Mouse (Mus musculus) naive thymus-derived CD4-positive, alpha-beta T cell, adult 2 months (primary cell): ENCODE results near the gene Atf3.
"Not testable (repeated sequence)": the region's sequence is repeated elsewhere in the genome, so short reads cannot be mapped to it uniquely, and the experiment has no call there.

ENCODE experiments used
- DNase-seq: peaks from one replicate; pipeline ENCODE4 v3.0.0-alpha.2; 2011; ENCODE audit warnings: low read depth

Gene Atf3

DNA sequence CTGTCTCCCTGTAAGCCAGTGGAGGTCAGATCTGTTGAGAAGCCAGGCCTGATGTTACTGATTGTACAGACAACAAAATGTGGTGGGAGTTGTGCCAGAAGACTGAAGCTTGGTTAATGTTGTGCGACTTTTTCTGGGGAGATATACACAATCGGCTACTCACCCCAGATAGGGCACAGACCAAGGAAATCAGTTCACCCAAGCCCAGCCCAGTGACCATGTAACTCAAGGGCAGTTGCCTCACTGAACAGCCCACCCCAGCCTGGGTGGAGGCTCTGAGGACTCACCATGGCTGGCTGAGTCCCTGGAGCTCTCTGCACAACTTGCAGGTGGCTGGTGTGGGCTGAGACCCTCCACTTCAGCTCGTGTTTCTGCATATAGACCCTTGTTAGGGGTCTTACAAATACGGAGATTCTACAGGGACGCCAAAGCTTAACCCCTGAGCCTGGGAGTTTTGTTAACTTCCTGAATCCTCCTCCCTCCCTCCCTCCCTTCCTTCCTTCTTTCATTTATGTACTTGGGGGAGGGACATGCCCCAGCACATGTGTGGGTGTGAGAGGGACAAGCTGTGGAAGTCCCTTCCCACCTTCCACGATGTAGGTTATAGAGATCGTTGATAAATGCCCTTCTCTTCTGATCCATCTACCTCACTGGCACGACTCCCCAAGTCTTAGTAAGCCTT lies 66.8 kb downstream of the Atf3 start:
- no peak for DNase-seq

GRCm38 (mm10) chr1:191149489-191149888 lies 68.3 kb downstream of the Atf3 start:
- DNase-seq = not testable (repeated sequence)

GRCm38 (mm10) chr1:191140983-191141382 lies 76.9 kb downstream of the Atf3 start:
- DNase-seq = no peak

DNA sequence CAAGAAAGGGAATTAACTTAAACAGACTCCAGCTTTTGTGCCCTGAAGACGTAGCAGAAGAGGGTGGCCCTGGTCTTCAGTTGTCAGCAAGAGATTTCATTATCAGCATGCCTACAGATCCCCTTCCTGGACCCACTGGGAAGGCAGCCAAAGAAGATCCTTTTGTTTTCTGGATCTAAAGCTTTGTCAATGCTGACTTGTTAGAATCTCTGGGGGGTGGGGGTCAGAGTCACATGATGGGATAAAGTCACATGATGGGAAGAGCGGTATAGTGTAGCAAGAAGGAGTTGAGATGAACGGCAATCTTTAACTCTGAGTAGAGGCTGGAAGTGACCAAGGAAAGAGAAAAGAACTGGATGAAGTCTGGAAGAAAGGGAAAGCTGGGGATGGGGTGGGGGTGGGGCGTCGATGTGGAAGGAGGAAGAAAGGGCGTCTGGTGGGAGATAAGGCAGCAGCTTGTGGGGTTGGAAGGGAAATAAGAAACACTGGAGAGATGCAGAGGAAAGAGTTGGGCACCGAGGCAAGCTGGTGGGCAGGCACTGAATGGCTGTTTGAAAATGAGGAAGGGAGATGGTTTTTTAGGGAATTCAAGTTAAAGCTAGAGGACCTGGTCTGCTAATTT lies 78.9 kb downstream of the Atf3 start:
- DNase-seq = no peak

GRCm38 (mm10) chr1:191138436-191138835 lies 79.4 kb downstream of the Atf3 start:
- no peak for DNase-seq

DNA sequence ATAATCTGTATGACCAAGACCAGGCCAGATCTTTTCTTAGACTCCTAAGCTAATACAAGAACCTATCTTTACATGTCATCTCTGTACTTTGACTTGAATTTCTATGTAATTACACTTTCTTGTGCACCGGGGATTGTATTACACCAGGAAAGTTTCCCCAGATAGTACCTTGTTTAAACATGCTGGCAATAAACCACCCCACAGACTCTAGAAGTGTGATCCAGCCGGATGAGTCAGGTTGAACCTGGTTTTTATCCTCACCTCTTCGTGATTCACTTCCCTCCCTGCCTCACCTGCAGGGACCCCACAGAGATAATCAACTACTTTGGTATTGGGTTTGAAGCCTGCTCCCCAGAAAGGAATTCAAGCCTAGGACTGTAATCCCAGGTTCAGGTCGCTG lies 82.4 kb downstream of the Atf3 start:
- DNase-seq = no peak

DNA sequence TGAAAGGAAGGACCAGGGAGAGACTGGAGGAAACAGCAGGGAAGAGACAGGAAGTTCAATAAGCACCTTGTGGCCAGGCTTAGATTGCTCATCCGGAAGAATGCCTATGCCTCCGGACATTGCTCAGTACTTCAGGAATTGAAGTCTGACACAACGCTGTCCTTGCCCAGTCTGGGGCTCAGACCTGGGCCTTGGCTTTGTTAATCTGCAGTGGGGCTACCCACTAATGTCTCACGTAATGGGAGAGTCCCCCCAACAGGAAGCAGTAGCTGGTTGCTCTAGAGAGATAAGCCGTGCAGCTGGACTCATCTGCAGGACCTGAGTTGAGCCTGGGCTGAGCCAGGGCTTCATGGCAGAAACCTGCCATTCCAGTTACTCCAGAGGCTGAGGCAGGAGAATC lies 84.9 kb downstream of the Atf3 start:
- no peak for DNase-seq

- DNase-seq = no peak
Observed at GRCm38 (mm10) chr1:191132240-191132639, 85.6 kb downstream of the Atf3 start.

DNA sequence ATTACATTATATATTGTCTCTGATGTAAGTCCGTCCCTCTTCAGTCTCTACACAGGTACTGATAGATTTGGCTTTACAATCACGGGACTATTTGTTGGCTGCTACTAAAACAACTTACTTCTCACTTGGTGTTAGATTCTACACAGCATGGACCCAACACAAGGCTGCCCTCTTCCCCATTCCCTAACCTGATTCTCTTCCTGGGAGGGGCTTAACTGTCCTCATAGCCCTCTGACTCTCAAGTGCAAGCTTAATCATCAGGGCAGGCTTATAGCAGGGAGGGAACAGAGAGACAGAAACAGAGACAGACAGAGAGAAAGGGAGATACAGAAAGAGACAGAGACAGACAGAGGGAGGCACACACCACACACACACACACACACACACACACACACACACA lies 86.1 kb downstream of the Atf3 start:
- no peak for DNase-seq

GRCm38 (mm10) chr1:191125811-191126638 lies 91.8 kb downstream of the Atf3 start:
- peak; percentile 75 for DNase-seq

- no peak for DNase-seq
Observed at GRCm38 (mm10) chr1:191124288-191124687, 93.6 kb downstream of the Atf3 start.

DNA sequence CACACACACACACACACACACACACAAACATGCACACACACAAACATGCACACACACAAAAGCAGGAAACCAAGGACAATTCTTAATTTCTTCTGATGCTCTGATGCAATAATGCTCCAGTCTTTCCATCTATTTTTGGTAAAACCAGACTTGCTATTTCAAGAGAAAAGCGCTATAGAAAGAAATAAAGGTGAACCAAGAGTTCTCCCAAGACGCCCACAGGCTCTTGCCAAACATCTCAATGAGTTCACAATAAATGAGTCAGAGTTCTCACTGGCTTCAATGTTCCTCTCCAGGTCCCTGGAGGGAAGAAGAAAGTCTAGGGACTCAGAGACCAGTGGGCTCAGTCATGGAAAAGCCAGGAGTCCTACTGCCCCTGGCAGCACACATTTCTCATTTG lies 94.1 kb downstream of the Atf3 start:
- DNase-seq = no peak

- DNase-seq = no peak
Observed at GRCm38 (mm10) chr1:191122744-191123143, 95.1 kb downstream of the Atf3 start.
